Mouse (Mus musculus) inflammation-experienced regulatory T-cells, adult 6 months (primary cell): Measurements from ENCODE around the gene Fam166a. TPM values are rescaled to one million over a fixed set of nuclear protein-coding genes. Genes with fewer than 3 reads are reported as not detected.

Experiments
- polyA plus RNA-seq, 3 experiments: library from polyadenylated mRNA; unstranded; fragments of 100-300 nt; shearing (Covaris generic); gene quantifications; one replicate each; pipeline ENCODE4 v1.2.1; 2017

Gene Fam166a
- polyA plus RNA-seq, 3 experiments from 2014 or later = not detected

Other genes with a start within 250 kb of the Fam166a start
- 100 to 1,000 TPM in 2 of 3 experiments, 10 to 100 TPM in 1; 98.7 to 106 (median 103) TPM for gene Mrpl41, start 243.6 kb upstream of the Fam166a start, polyA plus RNA-seq
- gene Pnpla7, start 242.7 kb upstream of the Fam166a start, polyA plus RNA-seq = 10 to 100 TPM; 50.7 to 80.7 (median 77.0) TPM
- 10 to 100 TPM; 11.3 to 20.4 (median 11.4) TPM for gene Nsmf, start 164.4 kb upstream of the Fam166a start, polyA plus RNA-seq
- under 1 TPM in 1 of 3 experiments, not detected in 2; 0.90 TPM for gene Entpd8, start 138.4 kb upstream of the Fam166a start, polyA plus RNA-seq
- 1 to 10 TPM in 2 of 3 experiments, under 1 TPM in 1; 0.68 to 4.2 (median 4.2) TPM for gene Noxa1, start 123.6 kb upstream of the Fam166a start, polyA plus RNA-seq
- 1 to 10 TPM in 1 of 3 experiments, under 1 TPM in 2; 0.54 to 1.2 (median 0.59) TPM for gene Nrarp, start 38.0 kb upstream of the Fam166a start, polyA plus RNA-seq
- gene Tor4a, start 21.9 kb upstream of the Fam166a start, polyA plus RNA-seq = 10 to 100 TPM; 55.3 to 73.9 (median 67.2) TPM
- gene Nelfb, start 7.3 kb upstream of the Fam166a start, polyA plus RNA-seq = 10 to 100 TPM; 46.6 to 50.3 (median 47.0) TPM
- not detected for gene Stpg3, start 4.1 kb upstream of the Fam166a start, polyA plus RNA-seq
- 100 to 1,000 TPM in 1 of 3 experiments, 10 to 100 TPM in 2; 90.3 to 208 (median 96.5) TPM for gene Tubb4b, start 6.0 kb downstream of the Fam166a start, polyA plus RNA-seq
- gene Slc34a3, start 15.6 kb downstream of the Fam166a start, polyA plus RNA-seq = not detected
- gene Rnf224, start 18.0 kb downstream of the Fam166a start, polyA plus RNA-seq = not detected
- gene Rnf208, start 23.5 kb downstream of the Fam166a start, polyA plus RNA-seq = 1 to 10 TPM in 1 of 3 experiments, under 1 TPM in 2; 0.53 to 1.6 (median 0.99) TPM
- gene Cysrt1, start 23.7 kb downstream of the Fam166a start, polyA plus RNA-seq = not detected
- gene AL732309.1, start 28.1 kb downstream of the Fam166a start, polyA plus RNA-seq = 1 to 10 TPM; 2.3 to 9.2 (median 4.0) TPM
- gene Tmem203, start 36.7 kb downstream of the Fam166a start, polyA plus RNA-seq = 10 to 100 TPM in 1 of 3 experiments, 1 to 10 TPM in 2; 8.3 to 13.7 (median 8.7) TPM
- 1 to 10 TPM; 3.4 to 4.7 (median 3.9) TPM for gene Tprn, start 43.9 kb downstream of the Fam166a start, polyA plus RNA-seq
- 100 to 1,000 TPM; 111 to 156 (median 121) TPM for gene Ssna1, start 53.7 kb downstream of the Fam166a start, polyA plus RNA-seq
- 10 to 100 TPM; 29.3 to 44.6 (median 39.2) TPM for gene Anapc2, start 53.7 kb downstream of the Fam166a start, polyA plus RNA-seq
- gene Tmem210, start 69.4 kb downstream of the Fam166a start, polyA plus RNA-seq = not detected
- not detected for gene Lrrc26, start 71.2 kb downstream of the Fam166a start, polyA plus RNA-seq
- gene Grin1, start 100.4 kb downstream of the Fam166a start, polyA plus RNA-seq = not detected
- gene Man1b1, start 113.6 kb downstream of the Fam166a start, polyA plus RNA-seq = 10 to 100 TPM; 21.2 to 24.3 (median 23.1) TPM
- 10 to 100 TPM; 10.2 to 24.6 (median 21.1) TPM for gene Dpp7, start 137.6 kb downstream of the Fam166a start, polyA plus RNA-seq
- 10 to 100 TPM; 12.2 to 20.6 (median 18.3) TPM for gene Uap1l1, start 146.9 kb downstream of the Fam166a start, polyA plus RNA-seq
- gene Sapcd2, start 153.6 kb downstream of the Fam166a start, polyA plus RNA-seq = 10 to 100 TPM in 1 of 3 experiments, under 1 TPM in 2; 0.44 to 10.5 (median 0.80) TPM
- gene Entpd2, start 177.1 kb downstream of the Fam166a start, polyA plus RNA-seq = 1 to 10 TPM in 1 of 3 experiments, under 1 TPM in 1, not detected in 1; 0.49 to 1.3 TPM
- gene Npdc1, start 180.6 kb downstream of the Fam166a start, polyA plus RNA-seq = 1 to 10 TPM; 2.8 to 6.1 (median 6.0) TPM
- gene Fut7, start 204.5 kb downstream of the Fam166a start, polyA plus RNA-seq = 10 to 100 TPM in 1 of 3 experiments, 1 to 10 TPM in 2; 4.1 to 14.7 (median 7.2) TPM
- 10 to 100 TPM; 31.4 to 59.3 (median 41.8) TPM for gene Abca2, start 210.0 kb downstream of the Fam166a start, polyA plus RNA-seq
- gene Clic3, start 238.1 kb downstream of the Fam166a start, polyA plus RNA-seq = 1 to 10 TPM; 1.2 to 1.9 (median 1.6) TPM
- 10 to 100 TPM; 70.4 to 92.1 (median 89.2) TPM for gene Paxx, start 242.3 kb downstream of the Fam166a start, polyA plus RNA-seq